Mouse (Mus musculus): Measurements from ENCODE around the gene Ucn2.

GRCm38 (mm10) chr9:109016973-109017604 is 31.3 kb downstream of the Ucn2 start:
- TF ChIP-seq CTCF (IDR thresholded peaks at IDR 0.05; ENCODE audit: insufficient read depth, low read depth, low read length) (no peak), POLR2A (IDR thresholded peaks at IDR 0.05; ENCODE audit: insufficient read depth, low read depth, low read length) (no peak)
